Mouse (Mus musculus) layer of hippocampus, postnatal 25 days (tissue): ENCODE results near the gene Slc38a1. TPM values are rescaled to one million over a fixed set of nuclear protein-coding genes. Genes with fewer than 3 reads are reported as not detected.

ENCODE experiments used
- DNase-seq, 2 experiments: peaks; one replicate each; pipeline ENCODE4 v3.0.0; 2022; ENCODE audit warnings: mixed read lengths in 2 of 2, low spot score in 1 of 2; ENCODE audit errors: extremely low spot score in 1 of 2
- total RNA-seq, 2 experiments: library from RNA; stranded (reverse); gene quantifications; 2 replicates each; pipeline ENCODE4 v1.2.3; 2021

Gene Slc38a1
- 10 to 100 TPM; 72.8 to 78.3 TPM for total RNA-seq

DNA sequence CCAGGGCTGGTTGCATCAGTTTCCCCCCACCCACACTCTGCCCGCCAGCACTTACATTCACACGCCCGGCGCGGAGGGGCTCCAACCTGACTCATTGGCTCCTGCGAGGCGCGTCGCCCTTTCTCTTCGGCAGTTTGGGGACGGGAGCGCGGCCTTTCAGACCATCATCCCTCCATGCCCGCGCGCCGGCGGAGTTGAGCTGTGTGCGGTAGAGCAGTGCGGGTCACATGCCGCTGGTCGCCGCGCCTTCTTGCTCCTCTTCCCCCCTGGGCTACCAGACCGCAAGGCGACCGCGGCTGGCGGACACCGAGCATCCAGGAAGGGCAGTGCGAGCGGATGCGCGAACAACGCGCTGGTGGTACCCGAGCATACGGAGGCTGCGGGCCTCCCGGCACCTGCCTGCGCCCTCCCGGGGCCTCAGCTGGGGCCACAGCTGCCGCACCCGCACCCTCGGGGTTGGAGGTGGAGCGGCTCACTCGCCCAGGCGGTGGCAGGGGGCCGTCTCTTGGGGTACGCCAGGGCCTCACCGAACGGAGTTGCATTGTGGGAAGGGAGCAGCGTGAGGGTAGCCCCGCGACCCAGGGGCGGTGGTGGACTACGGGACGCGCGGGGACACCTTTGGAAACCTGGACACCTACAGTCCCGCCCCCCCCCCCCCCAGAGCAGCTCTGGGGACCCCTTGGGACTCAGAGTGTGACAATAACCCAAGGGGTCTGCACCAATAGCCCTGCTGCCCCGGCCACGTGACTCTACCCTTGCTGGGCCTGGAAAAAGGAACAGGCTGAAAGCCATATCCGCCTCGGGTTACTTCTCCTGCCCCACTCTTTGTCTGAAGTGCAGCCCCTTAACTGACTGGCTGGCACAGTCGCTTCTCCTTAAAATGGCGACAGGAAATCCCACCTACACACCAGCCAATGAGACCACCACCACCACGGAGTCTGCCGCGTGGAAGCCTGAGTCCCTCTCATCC is at the start of gene Slc38a1:
Slc38a1 (minus strand) TSS at position 478 of the 970 bp plus-strand sequence.
- peak; percentile 39 to 67 for DNase-seq

GRCm38 (mm10) chr15:96692401-96692800 is 49.7 kb upstream of the Slc38a1 start:
- DNase-seq, result no peak

DNA sequence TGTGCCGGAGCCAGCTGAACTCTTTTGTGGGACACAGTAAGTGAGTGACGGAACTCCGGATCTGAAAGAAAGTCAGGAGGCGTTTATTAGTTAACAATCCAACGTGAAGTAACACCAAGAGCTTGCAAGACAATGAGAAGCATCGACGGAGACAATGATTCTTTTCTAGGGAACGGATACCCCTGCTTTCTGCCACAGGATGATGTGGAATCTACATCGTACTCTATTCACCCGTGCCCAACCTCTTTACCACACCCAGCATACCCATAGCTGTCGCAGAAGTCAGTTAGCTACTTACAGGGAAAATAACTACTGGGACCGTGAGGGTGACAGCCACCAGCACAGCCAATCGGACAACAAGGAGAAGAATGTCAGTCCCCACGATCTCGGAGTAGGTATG is 48.7 kb upstream of the Slc38a1 start:
- no peak for DNase-seq

DNA sequence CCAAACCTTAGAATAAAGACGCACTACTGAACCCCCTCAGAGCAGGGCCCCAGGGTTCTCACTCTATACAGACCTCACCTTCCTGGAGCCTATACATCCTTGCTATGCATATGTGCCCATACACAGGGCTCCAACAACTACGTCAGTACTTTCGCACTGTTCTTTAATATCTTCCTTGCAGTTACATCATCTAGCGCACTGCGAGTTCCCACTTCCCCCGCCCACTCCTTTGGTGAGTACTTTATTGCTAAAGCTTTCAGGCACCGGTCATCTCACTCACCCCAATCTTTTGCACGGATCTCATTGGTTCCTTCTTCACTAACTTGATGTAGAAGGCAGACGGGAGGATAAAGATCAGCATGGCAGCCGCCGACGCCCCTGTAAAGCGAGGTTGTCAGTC is 48.1 kb upstream of the Slc38a1 start:
- no peak for DNase-seq

DNA sequence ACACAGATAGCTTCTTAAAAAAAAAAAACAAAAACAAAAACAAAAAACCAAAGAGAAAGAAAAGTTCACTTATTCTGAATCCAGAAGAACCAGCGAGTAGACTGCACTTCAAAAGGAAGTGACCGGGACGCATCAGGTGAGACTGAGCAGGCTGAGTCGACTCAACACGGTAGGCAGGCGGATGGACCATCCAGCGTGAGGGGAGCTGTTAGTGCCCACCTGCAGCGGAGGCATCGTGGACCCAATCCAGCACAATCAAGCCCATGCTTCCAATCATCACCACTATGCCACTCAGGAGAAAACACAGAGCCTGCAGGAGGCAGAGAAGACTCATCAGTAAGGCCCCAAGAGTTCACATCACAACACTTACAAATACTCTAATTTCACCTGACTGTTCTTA is 47.2 kb upstream of the Slc38a1 start:
- DNase-seq, result no peak

DNA sequence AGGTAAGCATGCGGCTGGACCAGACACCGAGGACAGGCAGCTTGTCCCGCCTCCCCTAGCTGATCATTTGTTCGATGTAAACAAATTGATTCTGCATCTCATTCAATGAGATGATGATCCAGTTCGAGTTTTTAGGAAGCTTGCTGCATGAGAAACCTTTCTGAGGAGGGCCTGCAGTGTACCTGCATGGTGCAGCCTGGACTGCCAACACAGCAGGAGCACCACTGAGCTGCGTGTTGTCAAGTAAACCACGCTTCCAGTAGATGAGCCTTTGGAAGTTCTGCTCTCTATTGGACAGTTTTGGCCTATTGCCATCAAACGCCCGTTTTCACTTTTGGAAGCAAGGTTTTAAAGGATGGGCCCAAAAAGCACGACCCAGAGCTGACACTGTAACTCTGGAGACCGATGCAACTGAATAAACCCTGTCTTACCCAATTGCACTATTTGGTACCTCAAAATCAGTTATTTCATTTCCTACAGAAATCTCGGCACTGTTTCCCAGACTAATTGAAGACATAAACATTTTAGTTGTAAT is 46.1 kb upstream of the Slc38a1 start:
- DNase-seq, result no peak

DNA sequence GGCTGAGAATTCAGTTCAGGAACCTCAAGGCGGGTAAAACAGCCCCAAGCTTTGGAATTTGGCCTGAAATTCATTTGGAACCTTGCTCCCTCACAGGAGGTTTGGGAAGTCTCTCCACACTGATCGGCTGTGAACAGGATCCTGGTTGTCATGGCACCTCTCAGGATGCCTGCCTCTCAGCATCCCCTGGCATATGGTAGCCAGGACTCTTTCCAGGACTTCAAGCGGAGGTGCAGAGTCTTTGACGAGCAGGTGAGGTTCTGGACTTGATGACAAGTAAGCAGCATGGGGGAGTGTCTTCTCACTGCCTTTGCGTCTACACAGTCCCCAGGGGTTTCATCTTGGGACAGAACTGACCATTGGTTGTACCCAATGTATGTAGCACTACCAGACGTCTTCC is 45.3 kb upstream of the Slc38a1 start:
- DNase-seq, result no peak

DNA sequence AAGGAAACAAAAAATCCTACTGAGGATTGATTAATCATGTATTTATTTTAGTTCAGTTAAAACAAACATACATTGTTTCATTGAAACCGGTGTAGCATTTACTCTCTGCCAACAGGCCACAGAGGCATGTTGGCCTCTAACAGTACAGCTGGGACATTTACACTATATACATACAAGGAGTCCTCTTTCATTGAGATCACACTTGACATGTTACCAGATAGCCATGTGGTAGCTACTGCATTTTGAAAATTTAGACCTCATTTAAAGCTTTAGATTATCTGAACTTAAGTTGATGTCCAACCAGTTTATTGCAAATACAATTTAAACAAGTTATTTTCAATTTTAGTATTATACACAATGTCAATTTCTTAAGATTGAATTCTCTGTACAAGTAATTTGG is 44.7 kb upstream of the Slc38a1 start:
- DNase-seq, result no peak

DNA sequence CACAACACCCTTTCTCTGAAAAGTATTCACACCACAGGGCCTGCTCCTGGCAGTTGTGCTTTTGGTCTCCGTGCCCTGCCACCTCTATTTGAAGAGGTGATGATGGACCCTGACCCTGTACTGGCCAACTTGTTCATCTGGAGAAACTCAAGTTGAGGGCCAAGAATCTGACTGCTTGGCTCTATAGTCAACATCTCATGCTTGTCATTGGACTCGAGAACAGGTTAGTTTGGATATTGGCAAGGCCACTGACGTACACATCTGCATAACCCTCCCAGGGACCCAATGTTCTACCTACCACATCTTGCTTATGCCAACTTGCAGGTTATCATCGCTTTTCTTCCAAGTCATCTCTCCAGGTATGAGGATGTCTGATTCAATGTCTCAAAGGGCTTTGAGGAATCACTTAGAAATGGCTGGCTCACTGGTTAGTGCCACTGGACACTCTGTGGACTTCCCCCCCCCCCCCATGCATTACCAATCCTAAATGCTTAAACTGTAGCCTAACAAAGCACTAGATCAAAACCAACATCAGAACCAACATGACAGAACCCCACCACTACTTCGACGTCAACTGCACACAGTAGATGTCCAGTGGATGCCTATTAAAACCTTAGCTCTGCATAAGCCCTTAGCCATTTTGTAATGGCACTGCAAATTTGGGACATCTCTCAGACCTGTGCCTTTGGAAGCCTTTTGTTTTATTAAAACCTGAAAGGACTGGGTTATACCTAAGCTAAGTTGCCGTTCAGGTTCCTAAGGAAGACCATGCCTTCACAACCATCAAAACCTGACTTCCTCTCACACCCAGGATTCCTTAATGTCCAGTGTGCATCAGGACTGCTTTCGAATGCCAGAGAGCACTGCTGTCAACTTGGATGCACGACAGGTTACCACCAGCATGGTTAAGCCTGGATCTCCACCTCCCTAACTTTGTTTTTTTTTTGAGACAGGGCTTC is 43.8 kb upstream of the Slc38a1 start:
- DNase-seq, result no peak

- DNase-seq, result no peak
Observed at GRCm38 (mm10) chr15:96685273-96685672, 42.6 kb upstream of the Slc38a1 start.

DNA sequence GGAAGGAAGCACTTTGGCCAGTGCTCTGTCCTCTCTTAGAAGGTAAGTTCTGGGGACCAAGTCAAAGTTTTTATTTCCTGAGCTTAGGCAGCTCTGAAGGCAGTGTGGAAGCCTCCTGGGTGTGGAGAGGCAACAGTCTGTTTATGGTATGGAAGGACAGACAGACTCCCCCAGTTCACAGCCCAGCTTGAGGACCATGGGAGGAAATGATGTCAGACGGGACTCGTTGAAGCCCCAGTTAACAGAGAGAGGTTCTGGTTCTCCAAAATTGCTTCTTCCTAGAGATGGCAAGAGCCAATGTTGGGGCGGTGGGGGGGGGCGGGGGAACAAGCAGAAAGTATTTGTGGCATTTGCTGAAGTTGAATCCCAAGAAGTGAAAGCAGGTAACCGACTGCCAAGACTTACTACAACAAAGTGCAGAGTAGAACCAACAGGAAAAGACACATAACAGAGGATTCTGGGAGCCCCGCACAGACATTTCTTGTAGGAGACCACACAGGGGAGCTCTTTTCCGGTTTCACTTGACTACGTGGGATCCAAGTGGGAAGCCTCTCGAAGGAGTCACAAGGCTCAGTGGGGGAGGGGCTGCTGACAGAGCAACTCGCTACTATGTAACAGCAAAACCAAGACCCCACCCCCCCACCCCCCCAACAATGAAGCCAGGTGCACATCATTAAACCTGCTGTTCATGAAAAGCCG is 41.6 kb upstream of the Slc38a1 start:
- no peak for DNase-seq

- DNase-seq, result no peak
Observed at GRCm38 (mm10) chr15:96678871-96679773, 36.4 kb upstream of the Slc38a1 start.

GRCm38 (mm10) chr15:96676518-96676917 is 33.8 kb upstream of the Slc38a1 start:
- DNase-seq, result no peak

DNA sequence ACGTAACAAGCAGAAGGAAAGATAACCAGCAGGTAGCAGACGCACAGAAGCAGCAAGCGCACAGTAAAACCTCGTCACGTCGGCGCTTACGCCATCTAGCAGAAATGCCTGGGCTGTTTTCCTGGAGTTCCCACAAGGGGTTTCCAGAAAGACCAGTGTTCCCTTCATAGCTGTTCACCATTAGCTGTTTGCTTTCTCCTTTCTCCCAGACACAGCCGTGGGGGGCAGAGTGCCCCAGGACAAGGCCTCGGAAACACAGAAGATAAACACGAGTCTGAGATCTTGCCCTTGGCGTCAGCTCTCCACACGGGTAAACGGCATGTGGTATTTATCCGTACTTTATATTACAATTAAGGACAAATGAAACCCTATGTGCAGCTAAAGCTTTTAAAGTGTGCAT is 33.0 kb upstream of the Slc38a1 start:
- no peak for DNase-seq

DNA sequence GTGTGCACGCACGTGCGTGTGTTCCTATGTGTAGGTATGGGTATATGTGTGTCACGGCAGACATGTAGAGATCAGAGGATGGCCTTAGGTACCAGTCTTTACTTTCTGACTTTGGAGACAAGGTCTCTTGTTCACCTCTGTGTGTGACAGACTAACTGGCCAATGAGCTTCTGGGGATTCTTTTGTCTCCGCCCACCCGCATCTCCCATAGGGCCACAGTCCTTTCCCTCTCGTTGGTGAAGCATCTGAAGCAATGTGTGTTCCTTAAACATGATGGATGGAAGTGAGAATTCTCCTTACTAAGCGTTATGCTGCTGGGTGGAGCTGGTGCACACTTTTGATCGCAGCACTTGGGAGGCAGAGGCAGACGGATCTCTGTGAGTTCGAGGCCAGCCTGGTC is 32.3 kb upstream of the Slc38a1 start:
- DNase-seq, result no peak

- DNase-seq, result no peak
Observed at GRCm38 (mm10) chr15:96674089-96674488, 31.4 kb upstream of the Slc38a1 start.

DNA sequence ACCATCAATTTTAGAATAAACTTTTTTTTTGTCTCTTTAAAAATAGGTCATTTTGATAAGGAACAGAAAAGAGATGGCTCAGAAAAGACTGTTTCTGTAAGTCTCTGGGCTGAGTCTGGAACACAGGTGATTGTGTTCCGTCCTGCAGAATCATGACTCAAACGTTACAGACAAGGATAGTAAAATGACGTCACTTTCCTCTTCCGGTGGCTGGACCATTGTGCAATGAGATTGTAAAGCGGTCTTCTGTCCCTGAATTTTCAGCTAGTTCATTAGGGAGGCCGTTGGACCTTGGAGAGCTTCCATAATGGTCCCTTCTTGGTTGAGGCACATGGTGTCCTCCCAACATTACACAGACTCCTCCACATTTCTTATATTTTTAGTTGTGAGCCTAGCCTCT is 27.0 kb upstream of the Slc38a1 start:
- DNase-seq, result no peak

DNA sequence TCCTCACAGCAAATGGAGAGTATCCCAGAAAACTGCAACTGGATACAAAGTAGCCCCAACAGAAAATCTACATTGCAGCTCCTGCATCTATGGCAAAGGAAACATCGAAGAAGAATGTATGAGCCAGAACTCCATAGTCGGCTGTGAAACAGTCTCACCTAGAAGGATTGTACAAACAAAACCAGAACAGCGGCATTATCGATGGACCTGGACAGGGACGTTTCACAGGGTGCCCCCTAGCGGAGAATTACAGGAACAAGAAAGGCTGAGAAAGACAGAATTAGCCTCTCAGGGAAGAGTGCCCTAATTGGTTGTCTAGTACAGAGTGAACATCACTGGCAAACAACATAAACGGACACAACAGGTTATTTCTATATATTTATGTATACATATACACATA is 23.9 kb upstream of the Slc38a1 start:
- DNase-seq, result peak; percentile 29 to 64

DNA sequence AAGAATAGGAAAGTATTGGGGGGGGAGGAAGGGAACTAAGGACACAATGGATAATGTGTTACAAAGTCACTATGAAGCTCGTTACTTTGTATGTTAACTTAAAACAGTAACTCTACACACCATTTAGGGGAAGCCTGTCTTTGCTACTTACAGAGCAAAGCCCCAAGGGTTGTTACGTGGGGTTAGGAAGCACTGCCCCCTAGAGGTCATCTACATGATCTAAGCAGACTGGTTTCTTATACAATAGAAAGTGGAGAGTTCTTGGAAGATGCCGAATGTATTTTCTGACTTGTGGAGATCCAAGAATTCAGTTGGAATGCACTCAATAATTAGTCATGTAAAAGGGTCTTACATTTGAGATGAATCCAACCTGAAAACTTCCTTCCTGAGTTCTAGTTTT is 23.2 kb upstream of the Slc38a1 start:
- peak in 1 of 2 experiments; percentile 65 for DNase-seq
